Mouse (Mus musculus) intestine, postnatal 0 days (tissue): ENCODE measurements around the gene Hmox1. TPM values are rescaled to one million over a fixed set of nuclear protein-coding genes. Genes with fewer than 3 reads are reported as not detected.

Source experiments
- ATAC-seq: fragments of 200-750 bp; cut with Nextera tagmentation; 2 replicates; pipeline ENCODE4 v1.8.0; 2017; ENCODE audit warnings: mild to moderate bottlenecking, moderate TSS enrichment, moderate library complexity
- H3K27ac ChIP-seq: fragments of 300-500 bp; sonication (generic); 2 replicates; pipeline ENCODE4 v1.5.1; 2014; ENCODE audit warnings: mild to moderate bottlenecking, low read depth, low read length, moderate library complexity
- H3K27me3 ChIP-seq: fragments of 300-500 bp; sonication (generic); replicated peaks from 2 replicates; pipeline ENCODE4 v1.6.1; 2014; ENCODE audit warnings: low read length, mixed read lengths; ENCODE audit not compliant: control insufficient read depth, insufficient read depth
- H3K36me3 ChIP-seq: fragments of 300-500 bp; sonication (generic); 2 replicates; pipeline ENCODE4 v1.6.1; 2014; ENCODE audit warnings: mild to moderate bottlenecking, moderate library complexity; ENCODE audit not compliant: control insufficient read depth, insufficient read depth
- H3K4me1 ChIP-seq: fragments of 300-500 bp; sonication (generic); replicated peaks from 2 replicates; pipeline ENCODE4 v1.6.1; 2014; ENCODE audit warnings: antibody characterized with exemption, low read length, mixed read lengths; ENCODE audit not compliant: control insufficient read depth, insufficient read depth
- H3K4me2 ChIP-seq: fragments of 300-500 bp; sonication (generic); replicated peaks from 2 replicates; pipeline ENCODE4 v1.6.1; 2014; ENCODE audit warnings: low read depth, mild to moderate bottlenecking, moderate library complexity
- H3K4me3 ChIP-seq: fragments of 300-500 bp; sonication (generic); 2 replicates; pipeline ENCODE4 v1.5.1; 2014; ENCODE audit warnings: low read depth, low read length
- H3K9ac ChIP-seq: fragments of 300-500 bp; sonication (generic); 2 replicates; pipeline ENCODE4 v1.6.1; 2014; ENCODE audit warnings: mild to moderate bottlenecking, low read depth, low read length
- H3K9me3 ChIP-seq: fragments of 300-500 bp; sonication (generic); 2 replicates; pipeline ENCODE4 v1.6.1; 2016; ENCODE audit warnings: mixed run types; ENCODE audit not compliant: control insufficient read depth
- CTCF ChIP-seq: sonication (generic); IDR thresholded peaks from 2 replicates; pipeline ENCODE4 v1.5.1; 2016; ENCODE audit warnings: low read depth, mild to moderate bottlenecking, control low read depth, antibody characterized with exemption, moderate library complexity
- WGBS: fragments of 180-500 bp; shearing (Covaris S2); extraction: QIAGEN DNeasy Blood & Tissue Kit; methylation state at CpG from one replicate; pipeline ENCODE4 v1.1.7; 2014; 5-methylcytosine and 5-hydroxymethylcytosine counted together
- polyA plus RNA-seq: library from polyadenylated mRNA; unstranded; fragments of >200 nt; fragmentation: Nextera tagmentation; extraction: Ambion mirVana; gene quantifications from 2 replicates; pipeline ENCODE4 v1.2.1, GENCODE M21; 2015

Gene Hmox1
- polyA plus RNA-seq, 1 experiment from 2014 or later: 72.7 TPM

- Histone ChIP-seq H3K36me3 (peaks cover 61% of the 10 kb centered on the region), H3K9ac (no peak overlapping the region), H3K4me3 (no peak overlapping the region), H3K27me3 (no peaks in the 10 kb centered on the region), H3K4me1 (no peaks in the 10 kb centered on the region), H3K9me3 (no peaks in the 10 kb centered on the region), H3K4me2 (no peak overlapping the region), H3K27ac (no peak overlapping the region)
- no peak for TF ChIP-seq CTCF
- ATAC-seq: no peak
- 86% methylated on average over 2 of the region's 2 CpGs for WGBS
These were observed 32.6 kb upstream of the Hmox1 start for GRCm38 (mm10) chr8:75060815-75061214.

GRCm38 (mm10) chr8:75063290-75063689 is 30.1 kb upstream of the Hmox1 start:
- H3K4me2 ChIP-seq: no peak overlapping the region
- no peak overlapping the region for H3K4me3 ChIP-seq
- TF ChIP-seq CTCF: no peak
- no peaks in the 10 kb centered on the region for H3K4me1 ChIP-seq
- H3K27me3 ChIP-seq: no peaks in the 10 kb centered on the region
- 80% methylated on average over 3 of the region's 3 CpGs for WGBS
- ATAC-seq: no peak
- H3K27ac ChIP-seq: no peak overlapping the region
- H3K9ac ChIP-seq: no peak overlapping the region
- peaks cover 59% of the 10 kb centered on the region for H3K36me3 ChIP-seq
- no peaks in the 10 kb centered on the region for H3K9me3 ChIP-seq

- no peak overlapping the region for H3K4me3 ChIP-seq
- WGBS: 91% methylated on average over 3 of the region's 3 CpGs
- no peaks in the 10 kb centered on the region for H3K4me1 ChIP-seq
- no peak overlapping the region for H3K9ac ChIP-seq
- H3K27me3 ChIP-seq: no peaks in the 10 kb centered on the region
- no peak overlapping the region for H3K4me2 ChIP-seq
- H3K27ac ChIP-seq: no peak overlapping the region
- ATAC-seq: no peak
- no peak for TF ChIP-seq CTCF
- no peaks in the 10 kb centered on the region for H3K9me3 ChIP-seq
- H3K36me3 ChIP-seq: peaks cover 51% of the 10 kb centered on the region
These were observed 28.6 kb upstream of the Hmox1 start for GRCm38 (mm10) chr8:75064790-75065189.

GRCm38 (mm10) chr8:75067287-75067686 is 26.1 kb upstream of the Hmox1 start:
- Histone ChIP-seq H3K4me2 (no peak overlapping the region), H3K9ac (no peak overlapping the region), H3K9me3 (no peaks in the 10 kb centered on the region), H3K4me1 (no peaks in the 10 kb centered on the region), H3K27me3 (no peaks in the 10 kb centered on the region), H3K36me3 (peaks cover 45% of the 10 kb centered on the region), H3K4me3 (no peak overlapping the region), H3K27ac (no peak overlapping the region)
- no peak for TF ChIP-seq CTCF
- ATAC-seq: no peak
- WGBS: 73% methylated on average over 6 of the region's 6 CpGs

- H3K4me3 ChIP-seq: no peak overlapping the region
- peaks cover 24% of the 10 kb centered on the region for H3K36me3 ChIP-seq
- no peak overlapping the region for H3K9ac ChIP-seq
- WGBS: 87% methylated on average over 1 of the region's 1 CpGs
- H3K27ac ChIP-seq: no peak overlapping the region
- H3K4me2 ChIP-seq: no peak overlapping the region
- no peaks in the 10 kb centered on the region for H3K27me3 ChIP-seq
- H3K9me3 ChIP-seq: no peaks in the 10 kb centered on the region
- ATAC-seq: no peak
- H3K4me1 ChIP-seq: no peaks in the 10 kb centered on the region
- no peak for TF ChIP-seq CTCF
These were observed 23.1 kb upstream of the Hmox1 start for GRCm38 (mm10) chr8:75070297-75070696.

GRCm38 (mm10) chr8:75071627-75072346 is 21.6 kb upstream of the Hmox1 start:
- Histone ChIP-seq H3K27ac (no peak overlapping the region), H3K4me3 (no peak overlapping the region), H3K4me2 (no peak overlapping the region), H3K9ac (no peak overlapping the region), H3K4me1 (no peaks in the 10 kb centered on the region), H3K9me3 (no peaks in the 10 kb centered on the region), H3K36me3 (peaks cover 12% of the 10 kb centered on the region; the same call in 1 of the 2 replicates), H3K27me3 (no peaks in the 10 kb centered on the region)
- peak; percentile 70 for ATAC-seq
- WGBS: 25% methylated on average over 4 of the region's 4 CpGs
- TF ChIP-seq CTCF: peak; percentile 98

GRCm38 (mm10) chr8:75074876-75075275 is 18.5 kb upstream of the Hmox1 start:
- H3K27ac ChIP-seq: no peak overlapping the region
- H3K4me3 ChIP-seq: no peak overlapping the region
- H3K9me3 ChIP-seq: no peaks in the 10 kb centered on the region
- TF ChIP-seq CTCF: no peak
- no peaks in the 10 kb centered on the region for H3K27me3 ChIP-seq
- H3K4me2 ChIP-seq: no peak overlapping the region
- WGBS: 67% methylated on average over 1 of the region's 1 CpGs
- no peak for ATAC-seq
- H3K36me3 ChIP-seq: no peaks in the 10 kb centered on the region
- no peak overlapping the region for H3K9ac ChIP-seq
- H3K4me1 ChIP-seq: no peaks in the 10 kb centered on the region
